Mouse (Mus musculus): Measurements from ENCODE around the gene Flrt1. TPM values are rescaled to one million over a fixed set of nuclear protein-coding genes. Genes with fewer than 3 reads are reported as not detected.
A peak's percentile ranks its signal among the peaks of the same experiment; 100 is the strongest.
"Not testable (repeated sequence)": the region's sequence is repeated elsewhere in the genome, so short reads cannot be mapped to it uniquely, and the experiment has no call there.

The Flrt1 gene
- polyA plus RNA-seq, 1 experiment from 2014 or later: 0.17 TPM

GRCm38 (mm10) chr19:7081516-7082266, 23.8 kb downstream of the Flrt1 start:
- H3K4me2 ChIP-seq: no peak overlapping the region
- 0 out of 2 replicates have a peak, but pooled peaks cover 3% of the 10 kb centered on the region for H3K4me1 ChIP-seq (replicated peaks)
- H3K27me3 ChIP-seq: peaks cover 39% of the 10 kb centered on the region
- H3K36me3 ChIP-seq: no peaks in the 10 kb centered on the region
- WGBS (ENCODE audit: insufficient replicate concordance): 54% methylated on average over 7 of the region's 7 CpGs
- no peak overlapping the region for H3K27ac ChIP-seq
- no peak overlapping the region for H3K9ac ChIP-seq
- DNase-seq: no peak
- H3K4me3 ChIP-seq (replicated peaks): no peak overlapping the region
- no peak for ATAC-seq (ENCODE audit: low read depth)
- no peaks in the 10 kb centered on the region for H3K9me3 ChIP-seq (replicated peaks)

GRCm38 (mm10) chr19:7078271-7078670, 27.3 kb downstream of the Flrt1 start:
- H3K9me3 ChIP-seq (replicated peaks): no peaks in the 10 kb centered on the region
- WGBS (ENCODE audit: insufficient replicate concordance): 76% methylated on average over 7 of the region's 7 CpGs
- ATAC-seq (ENCODE audit: low read depth): no peak
- H3K4me1 ChIP-seq (replicated peaks): peaks cover under 1% of the 10 kb centered on the region; the same call in 1 of the 2 replicates
- no peak overlapping the region for H3K4me2 ChIP-seq
- H3K9ac ChIP-seq: no peak overlapping the region
- H3K27ac ChIP-seq: no peak overlapping the region
- peaks cover 10% of the 10 kb centered on the region for H3K27me3 ChIP-seq
- H3K4me3 ChIP-seq (replicated peaks): no peak overlapping the region
- no peaks in the 10 kb centered on the region for H3K36me3 ChIP-seq
- DNase-seq: no peak

DNA sequence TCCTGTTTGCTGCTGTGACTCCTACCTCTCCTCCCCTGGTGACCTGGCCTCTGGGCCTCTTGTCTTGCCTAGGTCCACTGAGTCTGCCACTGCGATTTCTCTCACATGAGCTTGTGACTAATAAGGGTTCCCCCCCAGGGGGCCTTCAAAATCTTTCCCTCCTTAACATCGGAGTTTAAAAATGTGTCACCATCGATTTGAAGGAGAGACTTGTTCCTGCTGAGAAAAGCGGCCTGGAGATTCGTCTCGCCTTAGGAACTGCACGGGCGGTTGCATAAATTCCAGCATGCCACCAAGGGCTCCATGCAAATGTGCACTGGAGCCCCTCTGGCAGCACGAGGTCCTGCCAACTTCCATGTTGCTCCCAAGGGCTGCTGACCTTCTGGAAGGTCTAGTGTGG, 27.9 kb downstream of the Flrt1 start:
- ATAC-seq (ENCODE audit: low read depth) (no peak), DNase-seq (no peak)
- Histone ChIP-seq H3K36me3 (no peaks in the 10 kb centered on the region), H3K27ac (no peak overlapping the region), H3K9me3 (replicated peaks) (no peaks in the 10 kb centered on the region), H3K4me1 (replicated peaks) (peaks cover 6% of the 10 kb centered on the region; the same call in 1 of the 2 replicates), H3K4me3 (replicated peaks) (no peak overlapping the region), H3K4me2 (no peak overlapping the region), H3K9ac (no peak overlapping the region), H3K27me3 (peaks cover 13% of the 10 kb centered on the region; the same call in 1 of the 2 replicates)
- WGBS (ENCODE audit: insufficient replicate concordance): 67% methylated on average over 9 of the region's 9 CpGs

GRCm38 (mm10) chr19:7075336-7075735, 30.2 kb downstream of the Flrt1 start:
- H3K9ac ChIP-seq; H3K4me1 ChIP-seq (replicated peaks); H3K4me2 ChIP-seq; H3K36me3 ChIP-seq; H3K9me3 ChIP-seq (replicated peaks); H3K4me3 ChIP-seq (replicated peaks); H3K27ac ChIP-seq; ATAC-seq (ENCODE audit: low read depth); DNase-seq: not testable (repeated sequence)
- peaks cover 32% of the 10 kb centered on the region for H3K27me3 ChIP-seq
- WGBS (ENCODE audit: insufficient replicate concordance): 71% methylated on average over 11 of the region's 11 CpGs

DNA sequence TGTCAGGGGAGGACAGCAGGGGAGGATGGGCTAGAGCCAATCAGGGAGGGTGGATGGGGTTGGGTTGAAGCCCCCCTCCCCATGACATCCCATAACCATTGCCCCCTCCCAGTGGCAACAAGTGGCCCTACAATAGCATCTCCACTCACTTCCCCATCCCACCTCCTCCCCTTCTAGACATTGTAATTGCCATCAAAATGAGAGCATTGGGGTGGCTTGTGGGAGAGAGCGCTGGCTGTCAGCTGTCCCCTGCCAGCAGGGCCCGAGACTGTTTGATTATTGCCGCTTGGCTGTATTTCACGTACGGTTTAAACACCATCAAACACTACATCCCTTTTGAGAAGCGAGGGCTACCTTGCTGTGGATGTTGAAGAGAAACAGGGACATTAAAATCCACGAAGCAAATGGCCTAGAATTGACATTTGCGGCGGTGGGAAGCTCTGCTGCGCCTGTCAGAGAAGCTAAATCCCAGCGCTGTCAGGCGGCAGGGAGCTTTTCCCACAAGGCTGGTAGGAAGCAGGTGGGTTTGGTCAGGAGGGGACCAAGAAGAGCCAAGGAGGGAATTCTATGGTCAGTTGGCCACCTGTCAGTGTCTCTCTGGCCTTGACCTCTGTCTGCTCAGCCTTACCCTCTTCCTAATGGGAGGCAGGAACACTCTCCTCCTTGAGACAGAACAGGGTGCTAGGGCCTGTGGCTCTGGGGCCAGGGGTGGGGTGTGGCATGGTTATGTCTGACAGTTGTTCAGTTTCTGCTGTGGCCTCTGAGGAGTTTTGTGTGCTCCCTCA, 31.3 kb downstream of the Flrt1 start:
- DNase-seq (no peak), ATAC-seq (ENCODE audit: low read depth) (no peak)
- Histone ChIP-seq H3K4me2 (no peak overlapping the region), H3K27ac (no peak overlapping the region), H3K4me1 (replicated peaks) (peaks cover 16% of the 10 kb centered on the region), H3K4me3 (replicated peaks) (no peak overlapping the region), H3K9me3 (replicated peaks) (no peaks in the 10 kb centered on the region), H3K36me3 (no peaks in the 10 kb centered on the region), H3K27me3 (peaks cover 40% of the 10 kb centered on the region), H3K9ac (no peak overlapping the region)
- 67% methylated on average over 12 of the region's 12 CpGs for WGBS (ENCODE audit: insufficient replicate concordance)

- no peaks in the 10 kb centered on the region for H3K9me3 ChIP-seq (replicated peaks)
- no peak overlapping the region for H3K9ac ChIP-seq
- no peak for DNase-seq
- no peak for ATAC-seq (ENCODE audit: low read depth)
- H3K4me2 ChIP-seq: no peak overlapping the region
- no peaks in the 10 kb centered on the region for H3K36me3 ChIP-seq
- peaks cover 30% of the 10 kb centered on the region for H3K4me1 ChIP-seq (replicated peaks)
- H3K27me3 ChIP-seq: peaks cover 56% of the 10 kb centered on the region
- WGBS (ENCODE audit: insufficient replicate concordance): 66% methylated on average over 6 of the region's 6 CpGs
- no peak overlapping the region for H3K27ac ChIP-seq
- no peak overlapping the region for H3K4me3 ChIP-seq (replicated peaks)
Measured at GRCm38 (mm10) chr19:7072221-7072620, 33.3 kb downstream of the Flrt1 start.

GRCm38 (mm10) chr19:7070775-7071174, 34.8 kb downstream of the Flrt1 start:
- Histone ChIP-seq H3K27ac (no peak overlapping the region), H3K27me3 (peaks cover 56% of the 10 kb centered on the region)
- WGBS (ENCODE audit: insufficient replicate concordance): 23% methylated on average over 4 of the region's 4 CpGs

DNA sequence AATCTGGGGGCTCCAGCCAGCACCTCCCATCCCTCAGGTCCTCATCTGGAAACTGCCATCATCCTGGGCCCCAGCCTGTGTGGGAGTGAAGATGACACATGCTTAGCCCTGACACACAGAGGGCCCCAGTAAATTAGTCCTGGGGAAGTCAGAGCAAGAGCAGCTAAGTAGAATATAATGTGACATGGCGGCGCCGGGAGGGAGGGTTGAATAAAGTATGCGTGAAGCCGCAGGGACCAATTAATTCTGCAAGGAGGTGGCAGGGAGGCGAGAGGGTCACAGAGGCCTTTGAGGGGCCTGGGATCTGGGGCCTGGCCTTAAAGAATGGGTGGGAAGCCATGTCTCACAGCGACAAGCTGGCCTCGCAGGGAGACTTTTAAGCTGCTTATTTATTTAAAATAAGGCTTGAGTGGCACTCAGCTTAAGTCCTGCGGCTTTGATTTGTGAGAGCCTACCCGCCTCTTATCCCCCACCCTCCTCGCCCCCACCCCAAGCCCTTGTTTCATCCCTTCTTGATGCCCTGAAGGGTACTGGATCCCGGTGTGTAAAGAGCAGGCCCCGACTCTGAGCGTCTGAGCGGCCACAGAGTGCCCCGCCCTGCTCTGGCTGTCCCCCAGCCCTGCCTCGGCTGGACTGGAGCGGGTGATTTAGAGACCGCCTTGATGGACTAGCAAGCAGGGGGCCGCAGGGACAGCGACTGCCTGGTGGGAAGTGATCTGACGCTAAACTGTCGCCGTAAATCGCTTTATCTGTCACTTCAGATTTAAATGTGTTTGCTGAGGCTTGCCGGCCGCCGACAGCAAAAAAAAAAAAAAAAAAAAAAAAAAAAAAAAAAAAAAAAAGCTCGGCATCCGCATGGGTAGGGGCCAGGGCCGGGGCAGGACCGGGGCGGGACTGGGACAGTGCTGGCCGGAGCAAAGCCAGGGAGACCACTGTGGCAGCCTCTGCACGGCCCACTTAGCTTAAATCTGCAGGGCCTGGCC, 35.5 kb downstream of the Flrt1 start:
- ATAC-seq (ENCODE audit: low read depth) (no peak), DNase-seq (no peak)
- Histone ChIP-seq H3K27me3 (peaks cover 56% of the 10 kb centered on the region), H3K9ac (no peak overlapping the region), H3K4me1 (replicated peaks) (peaks cover 49% of the 10 kb centered on the region), H3K36me3 (no peaks in the 10 kb centered on the region), H3K4me3 (replicated peaks) (no peak overlapping the region), H3K27ac (no peak overlapping the region; the same call in 1 of the 2 replicates), H3K4me2 (peak overlapping the region; percentile 31; the same call in 1 of the 2 replicates), H3K9me3 (replicated peaks) (no peaks in the 10 kb centered on the region)
- WGBS (ENCODE audit: insufficient replicate concordance): 21% methylated on average over 31 of the region's 35 CpGs

More at GRCm38 (mm10) chr19:7070775-7071174, 34.8 kb downstream of the Flrt1 start:
- Histone ChIP-seq H3K4me1 (replicated peaks) (peaks cover 45% of the 10 kb centered on the region), H3K4me2 (no peak overlapping the region), H3K4me3 (replicated peaks) (no peak overlapping the region), H3K9me3 (replicated peaks) (no peaks in the 10 kb centered on the region), H3K36me3 (no peaks in the 10 kb centered on the region), H3K9ac (no peak overlapping the region)
- DNase-seq (no peak), ATAC-seq (ENCODE audit: low read depth) (no peak)

- Histone ChIP-seq H3K36me3 (no peaks in the 10 kb centered on the region), H3K9me3 (replicated peaks) (no peaks in the 10 kb centered on the region), H3K4me1 (replicated peaks) (peaks cover 49% of the 10 kb centered on the region), H3K27ac (no peak overlapping the region), H3K4me2 (no peak overlapping the region), H3K9ac (no peak overlapping the region), H3K27me3 (peaks cover 52% of the 10 kb centered on the region), H3K4me3 (replicated peaks) (no peak overlapping the region)
- WGBS (ENCODE audit: insufficient replicate concordance): 59% methylated on average over 11 of the region's 11 CpGs
- ATAC-seq (ENCODE audit: low read depth): no peak
- DNase-seq: no peak
Measured at GRCm38 (mm10) chr19:7068661-7069531, 36.6 kb downstream of the Flrt1 start.

DNA sequence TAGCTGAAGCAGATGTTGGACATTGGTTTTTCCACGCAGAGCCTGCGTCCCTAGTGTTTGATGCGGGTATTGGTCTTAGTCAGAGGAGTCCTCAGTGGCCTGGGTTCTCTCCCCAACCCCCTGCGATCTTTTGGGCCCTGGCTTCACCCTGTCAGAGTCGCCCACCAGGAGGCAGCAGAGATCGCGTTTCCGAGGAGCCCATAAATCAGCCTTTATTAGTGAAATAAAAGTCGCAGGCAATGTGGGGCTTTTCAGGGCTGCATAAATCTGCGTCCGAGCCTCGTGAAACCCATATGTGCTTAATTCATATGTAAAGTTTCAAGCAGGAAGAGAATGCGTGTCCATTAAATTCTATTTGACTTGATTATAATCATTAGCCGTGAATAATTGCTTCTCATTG, 37.4 kb downstream of the Flrt1 start:
- ATAC-seq (ENCODE audit: low read depth): no peak
- peak overlapping the region; percentile 21; the same call in 1 of the 2 replicates for H3K4me3 ChIP-seq (replicated peaks)

More for the DNA sequence above, 37.4 kb downstream of the Flrt1 start:
- Histone ChIP-seq H3K36me3 (no peaks in the 10 kb centered on the region), H3K4me2 (peak overlapping the region; percentile 60), H3K27ac (no peak overlapping the region; the same call in 1 of the 2 replicates), H3K4me1 (replicated peaks) (peaks cover 46% of the 10 kb centered on the region), H3K27me3 (peaks cover 51% of the 10 kb centered on the region), H3K9me3 (replicated peaks) (no peaks in the 10 kb centered on the region), H3K9ac (peak overlapping the region; percentile 56; the same call in 1 of the 2 replicates)
- 7% methylated on average over 14 of the region's 14 CpGs for WGBS (ENCODE audit: insufficient replicate concordance)
- DNase-seq: no peak
